Mouse (Mus musculus) lung, postnatal 36 days (tissue): ENCODE data around the gene Arnt.
"Not testable (repeated sequence)": the region's sequence is repeated elsewhere in the genome, so short reads cannot be mapped to it uniquely, and the experiment has no call there.

Source experiments
- DNase-seq: peaks from one replicate; pipeline ENCODE4 v3.0.0; 2022; ENCODE audit warnings: mixed read lengths

The Arnt gene

GRCm38 (mm10) chr3:95434136-95434982 lies at the start of gene Arnt:
TSS of gene Arnt (plus strand) at chr3:95434388.
- peak; percentile 97 for DNase-seq

- no peak for DNase-seq
Measured at GRCm38 (mm10) chr3:95385401-95386075, 48.6 kb upstream of the Arnt start.

GRCm38 (mm10) chr3:95394385-95394784 lies 39.8 kb upstream of the Arnt start:
- DNase-seq = peak; percentile 57

DNA sequence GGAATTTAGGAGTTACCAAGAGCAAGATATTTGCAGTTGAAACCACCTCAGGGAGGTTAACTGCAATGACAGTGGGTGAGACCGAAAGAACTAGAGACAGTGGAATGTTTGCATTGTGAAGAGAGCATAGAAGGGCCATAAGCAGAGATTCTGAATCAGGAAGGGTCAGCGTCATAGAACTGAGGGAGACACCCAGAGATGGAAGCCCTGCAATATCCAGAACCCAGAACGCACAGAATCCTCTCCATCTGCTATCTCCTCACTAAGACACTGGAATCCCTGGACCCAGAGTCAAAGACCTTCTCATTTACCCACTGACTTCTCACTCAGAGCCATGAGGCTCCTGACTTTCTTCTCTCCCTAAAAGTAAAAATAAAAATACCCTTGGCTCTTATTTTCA lies 31.4 kb upstream of the Arnt start, which contains the start of gene 4930558C23Rik:
Gene 4930558C23Rik (minus strand): TSS at position 101 of the 400 bp plus-strand sequence.
- no peak for DNase-seq

DNA sequence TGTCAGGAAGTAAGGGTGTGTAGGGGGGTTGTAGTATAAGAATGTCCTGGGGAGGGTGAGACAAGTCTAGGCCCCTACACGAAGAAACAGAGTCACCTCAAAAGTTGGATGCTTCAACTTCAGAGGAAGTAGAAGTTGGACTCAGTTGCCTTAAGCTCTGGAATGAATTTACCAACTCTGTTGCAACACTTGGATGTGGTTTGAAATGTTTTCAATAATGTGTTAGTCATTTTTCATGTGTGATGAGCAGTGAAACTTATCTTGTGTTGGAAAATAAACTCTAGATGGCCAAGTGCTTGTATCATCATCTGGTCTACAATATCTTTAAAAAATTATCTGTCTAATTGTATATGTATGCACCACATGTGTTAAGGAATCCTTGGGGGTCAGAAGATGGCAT lies 26.5 kb upstream of the Arnt start:
- no peak for DNase-seq

- DNase-seq = no peak
Measured at GRCm38 (mm10) chr3:95408852-95409251, 25.3 kb upstream of the Arnt start.

- no peak for DNase-seq
Measured at GRCm38 (mm10) chr3:95412268-95412667, 21.9 kb upstream of the Arnt start.

DNA sequence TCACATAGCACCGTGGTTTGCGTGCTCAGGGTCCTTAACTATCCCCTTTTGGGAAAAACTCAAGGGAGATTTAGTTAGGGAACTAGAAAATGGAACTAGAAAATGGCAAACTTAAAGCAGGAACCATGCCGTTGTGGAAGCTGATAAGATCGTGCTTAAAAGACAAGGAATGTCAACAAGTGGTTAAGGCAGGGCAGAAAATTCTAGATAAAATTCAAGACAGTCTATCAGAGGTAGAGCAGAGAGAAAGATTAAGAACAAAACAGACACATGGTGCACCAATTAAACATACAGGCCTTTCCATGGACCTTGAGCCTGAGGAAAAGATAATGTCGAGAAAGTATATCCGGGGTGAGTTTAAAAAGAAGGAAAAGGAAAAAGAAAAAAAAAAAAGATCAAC lies 16.3 kb upstream of the Arnt start:
- no peak for DNase-seq

- DNase-seq = not testable (repeated sequence)
Measured at GRCm38 (mm10) chr3:95426476-95426875, 7.7 kb upstream of the Arnt start.

GRCm38 (mm10) chr3:95427117-95427890 lies 6.9 kb upstream of the Arnt start:
- DNase-seq = not testable (repeated sequence)

DNA sequence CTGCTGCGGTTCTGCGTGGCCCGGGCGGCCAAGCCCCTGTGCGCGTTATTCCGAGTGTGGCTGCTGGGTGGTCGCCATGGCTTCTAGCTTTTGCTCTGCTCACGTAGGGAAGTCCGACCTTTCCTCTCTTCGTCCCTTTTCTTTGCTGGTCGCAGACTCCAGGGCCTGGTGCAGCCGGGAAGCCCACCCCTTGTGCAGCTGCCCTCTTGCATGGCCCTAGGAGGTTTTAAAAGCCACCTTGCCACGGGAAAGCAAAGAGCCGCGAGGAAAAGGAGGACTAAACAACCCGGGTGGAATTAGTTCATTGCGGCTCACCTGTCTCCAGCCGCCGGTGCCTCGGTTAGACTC lies 6.3 kb upstream of the Arnt start:
- not testable (repeated sequence) for DNase-seq

GRCm38 (mm10) chr3:95428423-95428822 lies 5.8 kb upstream of the Arnt start:
- DNase-seq = not testable (repeated sequence)

DNA sequence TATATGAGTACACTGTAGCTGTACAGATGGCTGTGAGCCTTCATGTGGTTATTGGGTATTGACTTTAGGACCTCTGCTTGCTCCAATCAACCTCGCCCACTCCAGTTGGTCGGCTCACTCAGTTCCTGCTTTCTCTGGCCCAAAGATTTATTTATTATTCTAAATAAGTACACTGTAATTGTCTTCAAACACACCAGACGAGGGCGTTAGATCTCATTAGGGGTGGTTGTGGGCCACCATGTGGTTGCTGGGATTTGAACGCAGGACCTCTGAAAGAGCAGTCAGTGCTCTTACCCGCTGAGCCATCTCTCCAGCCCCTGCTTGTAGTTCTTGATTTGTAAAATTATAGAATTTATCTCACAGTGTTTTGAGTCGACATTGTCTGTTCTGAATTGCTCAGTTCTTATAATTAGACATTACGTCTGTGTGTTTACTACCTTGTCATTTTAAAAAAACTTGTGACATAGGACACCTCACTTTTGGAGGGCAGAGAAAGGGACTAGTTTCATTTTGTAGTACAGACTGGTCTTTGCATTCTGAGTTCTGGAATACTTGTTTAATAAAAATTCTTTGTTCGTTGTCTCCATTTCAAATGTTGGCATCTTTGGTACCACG lies 780 bp upstream of the Arnt start:
- peak; percentile 6 for DNase-seq

DNA sequence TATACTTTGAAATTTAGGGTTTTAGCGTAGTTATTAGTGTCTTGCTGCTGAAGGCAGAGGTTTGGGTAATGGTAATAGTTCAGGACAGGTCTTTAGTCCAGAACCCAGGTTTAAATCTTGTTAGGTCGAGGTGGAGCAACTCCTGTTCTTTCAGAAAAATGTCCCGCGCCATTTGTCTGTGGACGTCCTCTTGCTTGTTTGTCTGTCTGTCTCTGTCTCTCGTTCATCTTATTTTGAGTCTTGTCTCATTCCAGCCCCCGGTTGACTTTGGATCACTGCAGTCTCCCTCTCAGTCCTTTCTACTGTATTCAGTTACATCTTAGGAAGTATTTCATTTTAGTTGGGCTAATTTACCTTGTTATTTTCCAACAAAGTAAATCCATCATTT lies 789 bp downstream of the Arnt start:
- no peak for DNase-seq

DNA sequence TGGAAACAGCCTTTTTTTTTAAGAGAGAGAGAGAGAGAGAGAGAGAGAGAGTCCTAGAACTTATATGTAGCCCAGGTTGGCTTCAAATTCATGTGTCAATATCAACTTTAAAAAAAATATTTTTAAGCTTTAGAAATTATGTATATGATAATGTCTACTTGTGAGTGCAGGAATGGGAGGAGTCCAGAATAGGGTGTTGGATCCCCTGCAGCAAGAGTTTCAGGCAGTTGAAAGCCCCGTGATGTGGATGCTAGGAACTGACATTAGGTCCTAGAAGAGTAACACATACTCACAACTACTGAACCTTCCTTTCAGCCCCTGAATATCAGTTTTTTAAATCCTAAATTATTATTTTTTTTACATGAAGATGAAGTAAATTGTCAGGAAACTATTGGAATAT lies 1.4 kb downstream of the Arnt start:
- no peak for DNase-seq

GRCm38 (mm10) chr3:95438636-95439035 lies 4.4 kb downstream of the Arnt start:
- not testable (repeated sequence) for DNase-seq

DNA sequence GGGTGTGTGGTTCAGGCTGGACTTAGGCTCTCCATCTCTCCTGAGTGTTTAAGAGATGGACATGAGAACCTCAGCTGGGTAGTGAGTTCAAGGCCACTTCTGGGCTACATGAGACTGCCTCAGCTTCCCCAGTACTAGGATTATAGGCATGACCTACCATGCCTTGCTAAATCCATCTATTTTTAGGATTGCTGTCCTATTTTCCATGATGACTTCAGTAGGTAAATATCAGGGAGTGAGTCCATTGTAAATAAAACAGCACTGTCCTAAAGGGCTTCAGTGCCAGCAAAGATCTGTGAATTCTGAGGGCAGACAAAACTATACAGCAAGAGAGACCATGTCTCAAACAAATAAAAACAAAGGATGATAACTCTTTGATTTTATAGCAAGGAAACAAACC lies 5.5 kb downstream of the Arnt start:
- DNase-seq = no peak

GRCm38 (mm10) chr3:95442406-95443117 lies 8.4 kb downstream of the Arnt start:
- DNase-seq = no peak

DNA sequence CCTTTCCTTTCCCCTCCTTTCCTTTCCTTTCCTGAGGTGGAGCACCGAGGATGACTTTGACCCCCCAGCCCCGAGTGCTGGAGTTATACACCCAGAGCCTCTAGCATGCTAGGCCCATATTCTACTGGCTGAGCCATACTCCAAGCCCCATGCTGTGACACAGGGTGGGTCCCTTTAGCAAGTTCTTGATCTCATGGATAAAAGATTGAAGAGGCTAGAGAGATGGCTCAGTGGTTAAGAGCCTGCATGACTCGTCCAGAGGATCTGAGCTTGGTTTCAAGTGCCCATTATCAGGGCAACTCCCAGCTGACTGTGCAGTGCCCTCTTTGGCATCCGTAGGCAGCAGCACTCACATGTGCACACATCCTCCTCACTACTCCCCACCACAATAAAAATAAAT lies 11.1 kb downstream of the Arnt start:
- DNase-seq = no peak

- peak; percentile 65 for DNase-seq
Measured at GRCm38 (mm10) chr3:95450408-95450807, 16.2 kb downstream of the Arnt start.

GRCm38 (mm10) chr3:95450915-95451314 lies 16.7 kb downstream of the Arnt start:
- DNase-seq = peak; percentile 43

DNA sequence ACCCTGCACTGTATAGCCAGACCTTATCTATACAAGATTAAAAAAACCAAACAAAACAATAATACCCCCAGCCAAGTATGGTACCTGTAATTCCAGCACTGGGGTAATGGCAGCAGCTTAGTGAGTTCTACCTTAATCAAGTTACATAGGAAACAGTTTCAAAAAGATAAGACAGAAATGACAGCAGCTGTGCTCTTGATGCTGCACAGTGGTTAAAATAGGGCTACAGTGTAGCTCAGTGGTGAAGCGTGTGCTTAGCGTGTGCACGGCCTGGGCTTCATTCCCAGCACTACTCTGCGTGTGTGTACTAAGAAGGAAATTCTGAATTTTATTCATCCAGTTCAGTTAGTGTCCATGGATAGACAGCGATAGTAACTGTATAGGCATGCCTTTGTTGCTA lies 22.2 kb downstream of the Arnt start:
- DNase-seq = no peak
